Mouse (Mus musculus): Measurements from ENCODE around the gene Tmem109.

DNA sequence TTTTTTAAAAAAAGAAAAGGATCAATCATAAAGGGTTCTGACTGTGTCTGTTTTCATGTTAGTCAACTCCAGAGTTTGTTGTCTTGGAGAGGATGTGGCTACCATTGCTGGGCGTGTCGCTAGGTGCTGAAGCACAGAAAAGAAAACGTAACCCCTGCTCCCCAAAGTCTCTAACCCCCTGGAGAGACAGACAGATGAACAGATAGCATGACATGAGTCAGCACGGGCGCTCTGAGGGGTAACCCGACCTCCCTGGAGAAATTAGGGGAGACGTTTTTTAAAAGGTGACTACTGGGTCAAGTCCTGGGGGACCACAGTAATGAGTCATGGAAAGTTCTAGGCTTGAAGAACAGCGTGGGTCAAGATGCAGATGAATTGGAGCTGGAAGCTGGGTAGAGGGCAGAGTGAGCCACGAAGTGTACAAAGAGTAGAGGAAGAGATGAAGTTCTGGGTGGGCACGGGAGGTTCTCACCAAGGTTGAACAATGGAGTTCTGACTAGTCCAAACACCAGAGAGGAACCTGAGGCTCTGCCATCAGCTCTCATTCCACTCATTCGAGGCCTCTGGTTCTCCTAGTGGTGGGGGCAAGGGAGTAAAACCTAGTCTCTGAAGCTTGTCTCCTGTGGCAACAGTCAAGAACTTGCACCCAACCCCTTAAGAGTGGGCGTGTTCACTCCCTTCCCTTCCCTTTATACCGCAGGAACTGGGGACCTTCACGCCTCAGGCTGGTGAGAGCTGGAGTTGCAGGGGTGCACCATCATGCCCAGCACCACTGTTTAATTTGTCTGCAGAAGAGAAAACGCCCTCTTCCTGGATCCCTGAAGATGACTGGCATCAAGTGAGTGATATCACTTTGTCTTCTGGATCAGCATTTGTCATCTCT lies 42.5 kb downstream of the Tmem109 start, which contains the start of gene Slc15a3:
- no peak for TF ChIP-seq POLR2A (IDR thresholded peaks at IDR 0.05; ENCODE audit: insufficient read depth, low read length)
- no peak for TF ChIP-seq CTCF (IDR thresholded peaks at IDR 0.05; ENCODE audit: low read depth, low read length)
- TF ChIP-seq EP300 (IDR thresholded peaks at IDR 0.05; ENCODE audit: insufficient read depth, low read depth, low read length): no peak
